Mouse (Mus musculus): Measurements from ENCODE around the gene Depdc1b. TPM values are rescaled to one million over a fixed set of nuclear protein-coding genes. Genes with fewer than 3 reads are reported as not detected.

The Depdc1b gene
- total and polyA plus RNA-seq, 3 experiments, result 21.2 to 25.3 TPM; not detected in 1

GRCm38 (mm10) chr13:108415464-108415863 lies 99.3 kb downstream of the Depdc1b start:
- no peaks in the 10 kb centered on the region for H3K27me3 ChIP-seq (ENCODE audit: control insufficient read depth in 1 of 2, insufficient read depth in 2 of 2, low read length in 2 of 2)
- H3K36me3 ChIP-seq (ENCODE audit: control insufficient read depth in 1 of 2, insufficient read depth in 2 of 2, low read length in 2 of 2), result peaks cover 0 to 2% of the 10 kb centered on the region in 2 experiments; a peak in 1 of 4 replicates
- TF ChIP-seq CTCF (IDR thresholded peaks at IDR 0.05 in 2 of 3, conservative IDR thresholded peaks at IDR 0.05 in 1 of 3; ENCODE audit: control insufficient read depth in 1 of 3, insufficient read depth in 1 of 3, low read depth in 2 of 3, low read length in 3 of 3, poor library complexity in 1 of 3, severe bottlenecking in 1 of 3) (no peak), UBTF (IDR thresholded peaks at IDR 0.05; ENCODE audit: borderline replicate concordance, insufficient read depth, low read depth, low read length) (no peak), ETS1 (IDR thresholded peaks at IDR 0.05; ENCODE audit: low read depth, low read length) (no peak), SMC3 (IDR thresholded peaks at IDR 0.05; ENCODE audit: low read depth, low read length) (no peak), USF1 (IDR thresholded peaks at IDR 0.05; ENCODE audit: low read depth, low read length) (no peak), ZC3H11A (IDR thresholded peaks at IDR 0.05; ENCODE audit: low read depth, low read length) (no peak), TBP (IDR thresholded peaks at IDR 0.05; ENCODE audit: low read depth, low read length) (no peak), MXI1 (IDR thresholded peaks at IDR 0.05; ENCODE audit: low read depth, low read length) (no peak), CHD2 (IDR thresholded peaks at IDR 0.05; ENCODE audit: low read length) (no peak), MAZ (IDR thresholded peaks at IDR 0.05; ENCODE audit: low read depth, low read length) (no peak), RCOR1 (IDR thresholded peaks at IDR 0.05; ENCODE audit: low read depth, low read length) (no peak), KAT2A (conservative IDR thresholded peaks at IDR 0.05; ENCODE audit: low read depth, low read length) (no peak), POLR2AphosphoS2 (IDR thresholded peaks at IDR 0.05; ENCODE audit: low read length) (no peak), TCF12 (IDR thresholded peaks at IDR 0.05; ENCODE audit: low read depth, low read length) (no peak), MYB (IDR thresholded peaks at IDR 0.05; ENCODE audit: low read depth, low read length) (no peak), ELF1 (IDR thresholded peaks at IDR 0.05; ENCODE audit: low read depth, low read length) (no peak), TAL1 (IDR thresholded peaks at IDR 0.05; ENCODE audit: low read length) (no peak), HCFC1 (IDR thresholded peaks at IDR 0.05; ENCODE audit: low read depth, low read length) (no peak), RAD21 (IDR thresholded peaks at IDR 0.05; ENCODE audit: low read depth, low read length) (no peak)
- H3K9ac ChIP-seq (ENCODE audit: control insufficient read depth, low read depth, low read length, poor library complexity, severe bottlenecking), result no peak overlapping the region
- H3K9me3 ChIP-seq (replicated peaks; ENCODE audit: insufficient read depth, low read length), result no peaks in the 10 kb centered on the region
- peaks cover 0 to 3% of the 10 kb centered on the region in 2 experiments; a peak in 1 of 4 replicates for H3K4me1 ChIP-seq (ENCODE audit: control insufficient read depth in 1 of 2, insufficient read depth in 2 of 2, low read length in 2 of 2)
- no peak overlapping the region for H3K4me3 ChIP-seq (ENCODE audit: control insufficient read depth in 1 of 2, insufficient read depth in 1 of 2, low read depth in 2 of 2, low read length in 2 of 2)
- H3K79me2 ChIP-seq (ENCODE audit: control insufficient read depth, insufficient read depth, low read length, poor library complexity), result no peaks in the 10 kb centered on the region
- no peak overlapping the region for H3K27ac ChIP-seq (ENCODE audit: control insufficient read depth, low read depth, low read length)
- peak; percentile 33 for DNase-seq (ENCODE audit: low read depth, low spot score)

DNA sequence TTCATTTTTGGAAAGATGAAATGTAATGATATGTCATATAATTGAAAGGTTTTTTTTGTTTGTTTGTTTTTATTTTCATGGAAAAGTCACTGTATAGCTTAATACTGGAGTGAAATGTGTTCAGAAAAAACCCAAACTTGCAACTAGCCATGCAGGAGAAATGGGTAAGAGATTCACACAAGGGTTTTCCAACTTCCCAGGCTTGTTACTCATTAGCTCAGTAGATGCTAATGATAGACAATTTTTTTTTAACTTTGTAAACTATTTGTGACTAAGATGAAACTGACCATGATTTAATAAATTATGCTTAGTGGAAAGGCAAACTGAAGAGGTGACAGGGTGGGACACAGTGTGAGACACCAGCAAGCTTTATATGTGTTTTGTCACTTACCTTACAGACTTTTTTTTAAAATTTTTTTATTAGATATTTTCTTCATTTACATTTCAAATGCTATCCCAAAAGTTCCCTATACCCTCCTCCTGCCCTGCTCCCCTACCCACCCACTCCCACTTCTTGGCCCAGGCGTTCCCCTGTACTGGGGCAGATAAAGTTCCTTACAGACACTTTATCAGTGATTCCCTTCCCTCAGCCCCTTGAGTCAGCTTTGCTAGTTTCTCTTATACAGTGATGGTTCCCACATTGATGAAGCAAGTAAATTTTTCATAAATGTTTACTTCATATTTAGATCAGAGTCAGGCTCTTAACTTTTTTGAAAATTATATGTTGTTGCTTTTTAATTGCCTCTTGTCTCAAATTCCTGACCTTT lies 102.8 kb downstream of the Depdc1b start:
- no peak overlapping the region for H3K9ac ChIP-seq (ENCODE audit: control insufficient read depth, low read depth, low read length, poor library complexity, severe bottlenecking)
- H3K9me3 ChIP-seq (replicated peaks; ENCODE audit: insufficient read depth, low read length), result no peaks in the 10 kb centered on the region
- no peak for TF ChIP-seq ZC3H11A (IDR thresholded peaks at IDR 0.05; ENCODE audit: low read depth, low read length)
- 0 out of 2 replicates have a peak, but pooled peaks have one; percentile 34 for TF ChIP-seq GATA1 (IDR thresholded peaks at IDR 0.05; ENCODE audit: low read depth, low read length)
- H3K4me1 ChIP-seq (ENCODE audit: control insufficient read depth in 1 of 2, insufficient read depth in 2 of 2, low read length in 2 of 2), result peaks cover 0 to 3% of the 10 kb centered on the region in 2 experiments; a peak in 1 of 4 replicates
- H3K4me3 ChIP-seq (ENCODE audit: control insufficient read depth in 1 of 2, insufficient read depth in 1 of 2, low read depth in 2 of 2, low read length in 2 of 2), result no peak overlapping the region
- H3K79me2 ChIP-seq (ENCODE audit: control insufficient read depth, insufficient read depth, low read length, poor library complexity), result no peaks in the 10 kb centered on the region
- H3K27ac ChIP-seq (ENCODE audit: control insufficient read depth, low read depth, low read length), result no peak overlapping the region
- DNase-seq (ENCODE audit: low read depth, low spot score), result peak; percentile 17
- H3K36me3 ChIP-seq (ENCODE audit: control insufficient read depth in 1 of 2, insufficient read depth in 2 of 2, low read length in 2 of 2), result peaks cover 0 to 2% of the 10 kb centered on the region in 2 experiments; a peak in 1 of 4 replicates
- H3K27me3 ChIP-seq (ENCODE audit: control insufficient read depth in 1 of 2, insufficient read depth in 2 of 2, low read length in 2 of 2), result no peaks in the 10 kb centered on the region; a peak in 3 of 4 replicates

All from MEL (cell line).